Mouse (Mus musculus) neural tube, embryonic 10.5 days (tissue): ENCODE data around the gene Xylt1.

Source experiments
- DNase-seq: peaks from one replicate; pipeline ENCODE4 v3.0.0-alpha.2; 2017; ENCODE audit warnings: low spot score; ENCODE audit errors: extremely low spot score

Xylt1 gene

DNA sequence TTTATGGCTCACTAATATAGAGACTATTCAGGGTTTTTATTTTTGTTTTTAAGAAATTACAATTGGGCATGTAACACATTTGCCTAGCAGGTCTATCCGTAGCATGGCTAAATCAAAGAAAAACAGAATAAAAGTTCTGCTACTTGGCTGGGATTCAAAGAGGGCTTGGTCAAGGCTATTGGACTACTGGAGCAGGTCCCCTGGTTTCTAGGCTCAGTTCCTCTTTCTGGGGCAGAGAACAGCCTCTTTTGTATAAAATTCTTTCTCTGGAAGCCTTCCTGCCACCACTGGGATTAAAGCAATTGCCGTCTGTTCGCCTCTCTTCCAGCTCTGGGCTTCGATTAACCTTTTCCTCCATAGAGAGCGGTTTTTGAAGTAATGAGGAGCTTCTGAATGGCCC is 100.1 kb downstream of the Xylt1 start:
- DNase-seq, result no peak

- no peak for DNase-seq
Measured at GRCm38 (mm10) chr7:117481404-117481803, 100.6 kb downstream of the Xylt1 start.

GRCm38 (mm10) chr7:117482701-117483100 is 101.9 kb downstream of the Xylt1 start:
- no peak for DNase-seq

- DNase-seq, result no peak
Measured at GRCm38 (mm10) chr7:117484589-117484988, 103.8 kb downstream of the Xylt1 start.

DNA sequence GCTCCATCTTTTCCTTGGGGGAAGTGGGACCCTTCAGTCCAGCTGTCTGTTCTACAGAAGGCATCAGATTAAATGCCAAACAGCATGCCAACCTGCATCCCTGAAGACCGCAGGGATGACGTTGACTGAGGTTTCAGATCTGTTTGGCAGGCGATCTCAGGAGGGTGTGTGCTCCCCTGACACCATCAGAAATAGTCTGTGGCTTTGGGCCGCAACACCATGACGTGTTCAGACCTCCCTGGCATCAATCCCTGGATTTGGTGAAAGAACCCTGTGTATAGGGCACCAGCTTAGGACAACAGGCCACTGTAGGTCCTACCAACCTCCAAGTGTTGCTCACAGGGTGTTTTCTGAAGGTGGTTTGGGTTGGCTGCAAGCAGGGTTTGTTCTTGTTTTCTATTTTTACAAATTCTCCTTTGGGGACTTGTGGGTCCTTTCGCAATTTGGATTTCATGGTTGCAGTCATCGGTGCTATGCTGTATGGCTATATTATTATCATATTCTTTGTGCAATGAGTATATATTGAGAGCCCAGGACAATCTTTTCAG is 104.3 kb downstream of the Xylt1 start:
- no peak for DNase-seq

DNA sequence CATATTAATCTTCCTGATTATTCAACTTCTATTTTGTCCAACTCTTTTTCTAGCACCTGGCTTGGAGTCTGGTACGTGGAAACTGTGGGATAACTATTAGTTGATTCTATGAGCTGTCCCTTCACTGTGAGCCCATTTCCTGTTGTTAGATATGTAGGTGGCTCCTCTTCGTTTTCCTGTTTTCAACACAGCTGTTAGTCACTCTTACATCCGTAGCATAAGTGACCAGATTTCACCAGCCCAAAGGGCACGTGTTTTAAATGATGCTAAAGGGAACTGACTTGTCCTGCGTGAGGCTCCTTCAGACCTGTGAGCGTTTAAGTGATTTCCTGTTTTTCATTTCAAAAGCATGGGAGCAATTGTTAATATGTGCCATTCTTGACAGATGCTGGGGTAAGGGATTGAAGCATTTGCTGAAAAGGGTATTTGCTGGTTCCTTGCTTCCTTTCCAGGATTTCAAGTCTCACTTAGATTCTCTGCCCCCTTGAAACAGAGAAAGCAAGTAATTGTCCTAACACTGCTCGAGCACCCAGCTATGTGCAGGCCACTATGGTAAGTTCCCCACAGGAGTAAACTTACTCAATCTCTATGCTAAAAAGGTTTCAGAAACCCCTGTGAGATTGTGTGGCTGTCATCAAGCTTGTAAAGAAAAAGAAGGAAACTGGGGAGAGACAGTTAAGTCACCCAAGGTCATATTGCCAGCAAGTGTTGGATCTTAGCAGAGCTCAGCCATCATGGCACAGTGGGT is 105.8 kb downstream of the Xylt1 start:
- no peak for DNase-seq

- DNase-seq, result no peak
Measured at GRCm38 (mm10) chr7:117487173-117487490, 106.4 kb downstream of the Xylt1 start.

- DNase-seq, result no peak
Measured at GRCm38 (mm10) chr7:117489973-117490372, 109.2 kb downstream of the Xylt1 start.

GRCm38 (mm10) chr7:117490500-117491205 is 109.9 kb downstream of the Xylt1 start:
- DNase-seq, result no peak

DNA sequence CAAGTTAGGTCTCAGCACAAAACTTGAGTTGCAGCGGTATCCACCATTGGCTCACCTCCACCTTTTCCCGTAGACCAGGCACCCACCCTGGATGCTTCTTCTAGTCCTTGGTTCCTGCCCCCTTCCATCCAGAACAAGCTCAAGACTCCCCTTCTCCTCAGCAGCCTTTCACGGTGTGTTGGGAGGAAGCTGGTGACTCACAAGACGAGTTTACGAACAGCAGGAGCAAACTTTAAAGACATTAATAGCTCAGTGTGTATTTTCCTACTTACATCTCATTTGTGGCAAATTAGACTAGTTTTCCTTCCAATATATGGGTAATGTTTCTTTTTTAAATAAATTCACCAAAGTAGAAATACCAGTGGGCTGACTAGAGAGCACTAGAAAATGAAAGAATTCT is 110.7 kb downstream of the Xylt1 start:
- DNase-seq, result no peak

DNA sequence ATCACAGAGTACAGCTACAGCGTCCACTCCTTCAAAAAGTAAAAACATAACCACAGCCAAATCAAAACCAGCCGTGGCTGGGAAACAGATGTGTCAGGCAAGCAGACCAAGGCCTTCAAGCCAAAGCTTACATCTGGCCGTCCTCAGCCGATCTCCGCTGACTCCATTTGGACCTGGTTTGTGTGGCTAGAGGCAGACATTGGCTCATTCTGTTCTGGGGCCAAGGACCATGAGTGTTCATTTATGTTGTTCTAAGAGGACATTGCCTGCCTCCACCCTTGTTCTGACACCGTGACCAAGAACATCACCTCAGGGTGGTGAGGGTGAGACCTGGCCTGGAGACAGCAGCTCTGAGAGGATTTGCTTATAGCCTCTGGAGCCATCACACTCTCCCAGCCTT is 113.4 kb downstream of the Xylt1 start:
- DNase-seq, result no peak

- no peak for DNase-seq
Measured at GRCm38 (mm10) chr7:117494618-117495310, 114.0 kb downstream of the Xylt1 start.

GRCm38 (mm10) chr7:117495751-117496150 is 115.0 kb downstream of the Xylt1 start:
- no peak for DNase-seq

DNA sequence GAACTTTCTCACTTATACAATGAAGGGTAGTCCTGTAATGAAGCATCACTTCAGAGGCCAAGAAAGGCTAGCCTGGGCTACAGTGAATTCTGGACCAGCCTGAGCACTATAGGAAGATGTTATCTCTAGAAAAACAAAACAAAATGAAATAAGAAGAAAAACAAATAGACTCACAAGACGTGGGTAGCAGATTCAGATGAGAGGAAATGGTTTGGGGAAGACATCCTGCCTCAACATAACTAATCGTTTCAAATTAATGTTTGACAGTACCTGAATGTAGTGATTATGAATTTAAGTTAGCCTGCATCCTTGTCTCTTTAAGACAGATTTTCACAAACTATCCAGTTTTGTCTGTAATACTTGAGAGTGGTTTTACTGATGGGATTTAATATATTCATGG is 117.4 kb downstream of the Xylt1 start:
- no peak for DNase-seq

DNA sequence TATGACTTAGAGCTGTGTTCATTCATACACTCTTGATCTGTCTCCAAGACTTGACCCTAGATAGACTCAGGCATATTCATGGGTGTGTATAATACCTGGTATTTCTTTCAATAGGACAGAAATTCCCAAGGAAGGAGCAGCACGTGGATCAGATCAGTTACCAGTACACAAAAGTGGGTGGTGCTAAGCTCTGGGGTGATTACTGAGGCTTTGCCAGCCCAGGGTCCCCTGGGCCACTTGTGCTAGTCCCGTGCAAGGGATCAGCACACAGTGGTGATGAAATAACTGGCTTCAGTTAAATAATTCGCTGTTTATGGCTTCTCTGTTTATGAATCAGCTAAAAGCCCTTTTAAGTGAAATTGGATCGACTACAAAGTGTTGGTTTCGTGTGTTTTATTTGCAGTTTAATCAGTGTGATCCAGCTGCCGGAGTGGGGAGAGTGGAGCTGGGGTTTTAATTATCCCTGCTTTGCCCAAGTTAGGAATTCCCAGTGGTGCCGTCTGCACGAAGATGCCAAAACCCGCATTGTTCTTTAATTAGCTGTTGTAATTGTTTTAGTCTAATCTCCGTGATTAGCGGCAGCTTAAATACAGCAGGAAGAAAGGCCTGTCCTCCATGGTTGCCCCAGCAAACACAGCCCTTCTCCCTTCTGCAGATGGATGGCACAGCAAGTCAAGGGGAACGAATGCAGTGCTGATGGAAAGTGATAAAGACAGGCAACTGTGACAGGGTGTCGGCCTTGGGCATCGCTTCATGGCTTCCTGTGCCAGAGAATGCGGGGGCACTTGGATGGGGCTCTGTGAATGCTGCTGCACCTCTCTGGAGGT is 120.8 kb downstream of the Xylt1 start:
- DNase-seq, result no peak

- DNase-seq, result no peak
Measured at GRCm38 (mm10) chr7:117502415-117502814, 121.6 kb downstream of the Xylt1 start.

DNA sequence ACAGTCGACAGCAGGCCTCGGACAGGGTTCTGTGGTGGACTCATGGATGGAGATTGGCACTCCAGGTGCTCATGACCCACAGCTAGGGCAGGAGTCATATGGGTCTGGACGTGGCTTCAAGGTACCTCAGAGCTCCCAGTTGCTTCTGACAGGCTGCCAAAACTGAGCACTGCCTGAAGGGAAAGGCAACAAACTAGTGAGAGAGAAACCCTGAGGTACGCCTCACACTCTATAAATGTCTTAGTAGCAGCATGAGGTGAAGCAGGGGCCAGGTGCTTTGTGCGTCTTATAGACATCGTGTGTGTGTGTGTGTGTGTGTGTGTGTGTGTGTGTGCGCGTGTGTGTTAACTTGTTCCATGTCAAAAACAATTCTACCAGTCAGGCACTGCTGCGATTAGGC is 122.9 kb downstream of the Xylt1 start:
- DNase-seq, result no peak

DNA sequence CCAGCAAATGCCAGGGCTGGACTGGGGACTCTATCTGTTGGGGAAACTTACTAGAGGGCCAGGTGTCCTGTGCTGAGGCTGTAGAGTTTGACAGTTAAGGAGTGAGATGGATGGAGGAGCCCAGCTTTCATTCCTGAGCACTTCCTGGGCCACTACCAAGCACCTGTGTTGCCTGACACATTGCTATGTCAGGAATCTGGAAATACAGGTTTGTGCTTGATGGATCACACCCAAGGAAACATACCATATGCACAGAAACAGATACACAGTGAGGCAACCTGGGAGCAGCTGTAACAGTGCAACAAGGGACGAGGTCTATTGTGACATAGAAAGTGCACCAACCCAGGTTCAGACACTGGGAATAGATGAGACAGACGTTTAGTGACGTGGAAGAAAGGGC is 125.0 kb downstream of the Xylt1 start:
- no peak for DNase-seq

DNA sequence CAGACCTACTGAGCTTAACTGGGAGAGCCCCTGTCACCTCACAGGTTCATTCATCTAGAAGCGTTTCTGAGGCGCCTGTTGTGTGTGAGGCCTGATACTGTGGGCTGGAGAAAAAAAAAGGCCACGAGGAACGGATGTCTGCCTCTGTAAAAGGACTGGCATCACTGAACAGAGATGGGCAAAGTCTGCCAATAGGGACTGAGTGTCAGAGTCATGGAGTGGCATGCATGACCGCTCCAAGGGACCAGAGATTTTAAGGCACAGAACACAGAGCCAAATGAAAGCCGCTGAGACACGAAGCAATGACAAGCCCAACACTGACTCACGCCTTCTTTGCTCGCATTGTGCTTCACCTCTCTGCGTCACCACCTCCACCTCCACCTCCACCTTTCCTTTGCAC is 126.6 kb downstream of the Xylt1 start:
- DNase-seq, result no peak

GRCm38 (mm10) chr7:117508090-117508489 is 127.3 kb downstream of the Xylt1 start:
- DNase-seq, result no peak

DNA sequence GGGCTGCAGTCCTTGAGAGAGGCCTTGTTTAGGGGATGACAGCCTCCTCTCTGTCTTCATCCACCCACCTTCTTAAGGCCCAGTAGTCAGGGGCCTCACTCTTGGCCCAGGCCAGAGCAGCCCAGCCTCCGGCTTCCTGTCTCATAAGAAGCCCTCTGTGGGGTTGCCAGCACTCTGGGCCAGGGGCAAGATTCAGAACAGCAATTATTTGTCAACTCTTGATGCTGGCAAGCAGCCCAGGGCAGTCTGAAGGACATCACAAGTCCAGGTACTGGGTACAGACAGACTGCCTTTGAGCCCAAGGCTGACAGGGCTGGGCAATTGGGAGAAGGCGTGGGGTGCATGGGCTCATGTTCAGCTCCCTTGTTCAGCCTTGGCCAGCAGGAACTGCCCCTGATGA is 129.3 kb downstream of the Xylt1 start:
- no peak for DNase-seq
